ENCODE assay signal across 28 mouse cellular contexts in genomic region chr14:45322450-45322849, GRCm38 (mm10). TPM values are rescaled to one million over a fixed set of nuclear protein-coding genes. Genes with fewer than 3 reads are reported as not detected.
A peak's percentile ranks its signal among the peaks of the same experiment; 100 is the strongest.
DNase-seq lines count a peak whose midpoint lies in the region; ATAC-seq and TF ChIP-seq lines count a peak whose summit lies in the region.
"Had no signal": no experiment of that assay in that cellular context is flagged by ENCODE, and none has a peak within 500 bp of the region (broad histone marks: within the 10 kb centered on the region; RNA-seq: fewer than 3 reads in every experiment).

No protein-coding gene starts in this region.

- no peak for ATAC-seq in liver, embryonic 11.5 days (replicated peaks; ENCODE audit: low FRiP score)
- no peak for ATAC-seq in liver, embryonic 12.5 days
- ATAC-seq in liver, embryonic 15.5 days (ENCODE audit: insufficient read depth), result no peak
- ATAC-seq: CD4-positive, CD25-positive, alpha-beta regulatory T cell, adult 4 months; forebrain, embryonic 15.5 days; hindbrain, embryonic 16.5 days; inflammation-experienced regulatory T-cells, adult 6 months had no signal

- no peak overlapping the region for H3K4me3 ChIP-seq in liver, embryonic 11.5 days (ENCODE audit: low read depth, low read length)
- H3K4me3 ChIP-seq in liver, embryonic 12.5 days, result no peak overlapping the region
- no peak overlapping the region for H3K4me3 ChIP-seq in liver, embryonic 15.5 days (replicated peaks)
- no peak overlapping the region for H3K4me3 ChIP-seq in lung, adult 2 months (replicated peaks; ENCODE audit: extremely low read depth, low read depth, low read length)
- H3K4me3 ChIP-seq: embryonic facial prominence, embryonic 10.5 days; embryonic facial prominence, embryonic 13.5 days; forebrain, embryonic 12.5 days; forebrain, embryonic 15.5 days; heart, embryonic 12.5 days; heart, embryonic 15.5 days; hindbrain, embryonic 10.5 days; hindbrain, embryonic 13.5 days had no signal

- H3K4me2 ChIP-seq in liver, embryonic 11.5 days, result peak overlapping the region; percentile 58
- H3K4me2 ChIP-seq in liver, embryonic 12.5 days, result peak overlapping the region; percentile 48
- H3K4me2 ChIP-seq in liver, embryonic 15.5 days, result peak overlapping the region; percentile 57; the same call in 1 of the 2 replicates
- H3K4me2 ChIP-seq: embryonic facial prominence, embryonic 13.5 days; forebrain, embryonic 12.5 days; forebrain, embryonic 15.5 days; heart, embryonic 12.5 days; heart, embryonic 15.5 days; hindbrain, embryonic 13.5 days had no signal

- no peaks in the 10 kb centered on the region for H3K9me3 ChIP-seq in liver, embryonic 11.5 days (ENCODE audit: control insufficient read depth, low read length)
- no peaks in the 10 kb centered on the region for H3K9me3 ChIP-seq in liver, embryonic 12.5 days (replicated peaks)
- no peaks in the 10 kb centered on the region for H3K9me3 ChIP-seq in liver, embryonic 15.5 days (replicated peaks)
- H3K9me3 ChIP-seq: embryonic facial prominence, embryonic 10.5 days; embryonic facial prominence, embryonic 13.5 days; forebrain, embryonic 12.5 days; forebrain, embryonic 15.5 days; heart, embryonic 12.5 days; heart, embryonic 15.5 days; hindbrain, embryonic 10.5 days; hindbrain, embryonic 13.5 days had no signal

- no peak for DNase-seq in liver, embryonic 11.5 days (ENCODE audit: low spot score)
- no peak for DNase-seq in liver
- no peak for DNase-seq in gastrocnemius, postnatal 14 days
- DNase-seq in urinary bladder, postnatal 10 days (ENCODE audit: low spot score), result no peak
- DNase-seq in lung, adult 2 months, result no peak
- DNase-seq: adrenal gland, adult 2 months; adrenal gland, postnatal 14 days; cerebellum, adult 11-12 months; cerebellum, adult 8-10 months; cerebellum, postnatal 10 days; cerebellum, postnatal 36 days; embryo, embryonic 11 days; gastrocnemius, postnatal 36 days; heart, postnatal 10 days; heart, postnatal 36 days had no signal

- TF ChIP-seq CTCF in lung, adult 2 months (IDR thresholded peaks at IDR 0.05; ENCODE audit: insufficient read depth, low read length), result no peak

- no peak overlapping the region; the same call in 1 of the 2 replicates for H3K9ac ChIP-seq in liver, embryonic 11.5 days (ENCODE audit: low read depth, low read length)
- H3K9ac ChIP-seq in liver, embryonic 12.5 days, result no peak overlapping the region
- no peak overlapping the region for H3K9ac ChIP-seq in liver, embryonic 15.5 days
- H3K9ac ChIP-seq: embryonic facial prominence, embryonic 13.5 days; forebrain, embryonic 12.5 days; forebrain, embryonic 15.5 days; heart, embryonic 12.5 days; heart, embryonic 15.5 days; hindbrain, embryonic 13.5 days had no signal

- TF ChIP-seq POLR2A in lung, adult 2 months (IDR thresholded peaks at IDR 0.05; ENCODE audit: borderline replicate concordance, extremely low read depth, low read depth, low read length), result no peak

- H3K27me3 ChIP-seq in liver, embryonic 11.5 days (replicated peaks; ENCODE audit: control insufficient read depth, insufficient read depth, low read length), result no peaks in the 10 kb centered on the region
- H3K27me3 ChIP-seq in liver, embryonic 12.5 days (replicated peaks), result no peaks in the 10 kb centered on the region
- no peaks in the 10 kb centered on the region for H3K27me3 ChIP-seq in liver, embryonic 15.5 days
- H3K27me3 ChIP-seq: embryonic facial prominence, embryonic 13.5 days; forebrain, embryonic 15.5 days; heart, embryonic 12.5 days; heart, embryonic 15.5 days; hindbrain, embryonic 13.5 days had no signal

- peaks cover 25% of the 10 kb centered on the region for H3K4me1 ChIP-seq in liver, embryonic 11.5 days (replicated peaks; ENCODE audit: control insufficient read depth, insufficient read depth, low read length)
- peaks cover 61% of the 10 kb centered on the region for H3K4me1 ChIP-seq in liver, embryonic 12.5 days
- peaks cover 61% of the 10 kb centered on the region for H3K4me1 ChIP-seq in liver, embryonic 15.5 days (replicated peaks)
- no peaks in the 10 kb centered on the region; the same call in 1 of the 2 replicates for H3K4me1 ChIP-seq in lung, adult 2 months (ENCODE audit: control insufficient read depth, insufficient read depth, low read length)

- H3K27ac ChIP-seq in liver, embryonic 11.5 days (ENCODE audit: low read depth, low read length), result peak overlapping the region; percentile 78; the same call in 1 of the 2 replicates
- H3K27ac ChIP-seq in liver, embryonic 12.5 days, result peak overlapping the region; percentile 92
- H3K27ac ChIP-seq in liver, embryonic 15.5 days (replicated peaks), result peak overlapping the region; percentile 84; the same call in 1 of the 2 replicates
- H3K27ac ChIP-seq: embryonic facial prominence, embryonic 10.5 days; embryonic facial prominence, embryonic 13.5 days; forebrain, embryonic 12.5 days; forebrain, embryonic 15.5 days; heart, embryonic 15.5 days; hindbrain, embryonic 10.5 days; hindbrain, embryonic 13.5 days had no signal

- 73% methylated on average over 2 of the region's 2 CpGs for WGBS in liver, embryonic 11.5 days
- WGBS in liver, embryonic 12.5 days (ENCODE audit: insufficient replicate concordance), result 61% methylated on average over 2 of the region's 2 CpGs
- 70% methylated on average over 2 of the region's 2 CpGs for WGBS in liver, embryonic 15.5 days (ENCODE audit: insufficient replicate concordance)
- whole genome bisulfite sequencing in lung, adult 2 months, result 86% methylated on average over 2 of the region's 2 CpGs

- intact Hi-C loops in gastrocnemius, postnatal 14 days (cut with DNase I; ENCODE audit: low total_unique reads), result no loop called here

- H3K36me3 ChIP-seq in liver, embryonic 11.5 days (ENCODE audit: control insufficient read depth, insufficient read depth, low read length), result no peaks in the 10 kb centered on the region
- no peaks in the 10 kb centered on the region for H3K36me3 ChIP-seq in liver, embryonic 12.5 days
- no peaks in the 10 kb centered on the region for H3K36me3 ChIP-seq in liver, embryonic 15.5 days (replicated peaks)
- H3K36me3 ChIP-seq: embryonic facial prominence, embryonic 10.5 days; embryonic facial prominence, embryonic 13.5 days; forebrain, embryonic 12.5 days; forebrain, embryonic 15.5 days; heart, embryonic 12.5 days; heart, embryonic 15.5 days; hindbrain, embryonic 10.5 days; hindbrain, embryonic 13.5 days had no signal

RNA-seq across cellular contexts. Expression of gene Ero1l, which starts 3.9 kb away (rescaled TPM):
- 64.4 and 78.9 TPM in 2 replicates for polyA plus RNA-seq in liver, embryonic 11.5 days (2014; fragmentation: Nextera tagmentation; extraction: Ambion mirVana)
- 51.1 and 56.7 TPM in 2 replicates for polyA plus RNA-seq in liver, embryonic 12.5 days (2016; fragmentation: Nextera tagmentation; extraction: Ambion mirVana)
- polyA plus RNA-seq in liver, embryonic 15.5 days (2015; fragmentation: Nextera tagmentation; extraction: Ambion mirVana), result 30.3 and 37.5 TPM in 2 replicates
- total RNA-seq in gastrocnemius, postnatal 14 days (2021), result 1 to 10 TPM; 6.2 to 7.9 TPM
- polyA plus RNA-seq in lung, adult 2 months (2012; rRNA removed), result 7.1 and 11.0 TPM in 2 replicates

RNA-seq across cellular contexts. Expression of gene Psmc6, which starts 7.1 kb away (rescaled TPM):
- 178 and 191 TPM in 2 replicates for polyA plus RNA-seq in liver, embryonic 11.5 days (2014; fragmentation: Nextera tagmentation; extraction: Ambion mirVana)
- polyA plus RNA-seq in liver, embryonic 12.5 days (2016; fragmentation: Nextera tagmentation; extraction: Ambion mirVana), result 130 and 131 TPM in 2 replicates
- polyA plus RNA-seq in liver, embryonic 15.5 days (2015; fragmentation: Nextera tagmentation; extraction: Ambion mirVana), result 69.2 and 84.9 TPM in 2 replicates
- total RNA-seq in gastrocnemius, postnatal 14 days (2021), result 100 to 1,000 TPM in 1 of 2 experiments, 10 to 100 TPM in 1; 98.2 to 104 TPM
- polyA plus RNA-seq in lung, adult 2 months (2012; rRNA removed), result 15.1 and 34.2 TPM in 2 replicates

RNA-seq across cellular contexts. Expression of gene Styx, which starts 28.4 kb away (rescaled TPM):
- polyA plus RNA-seq in liver, embryonic 11.5 days (2014; fragmentation: Nextera tagmentation; extraction: Ambion mirVana), result 40.1 and 46.9 TPM in 2 replicates
- 30.0 and 30.3 TPM in 2 replicates for polyA plus RNA-seq in liver, embryonic 12.5 days (2016; fragmentation: Nextera tagmentation; extraction: Ambion mirVana)
- polyA plus RNA-seq in liver, embryonic 15.5 days (2015; fragmentation: Nextera tagmentation; extraction: Ambion mirVana), result 16.2 TPM in 2 replicates
- total RNA-seq in gastrocnemius, postnatal 14 days (2021), result 10 to 100 TPM; 43.7 to 44.8 TPM
- 6.4 and 26.5 TPM in 2 replicates for polyA plus RNA-seq in lung, adult 2 months (2012; rRNA removed)
